Mouse (Mus musculus) myocyte (in vitro differentiated cells): ENCODE measurements around the gene Pecam1. TPM values are rescaled to one million over a fixed set of nuclear protein-coding genes. Genes with fewer than 3 reads are reported as not detected.
"Not testable (repeated sequence)": the region's sequence is repeated elsewhere in the genome, so short reads cannot be mapped to it uniquely, and the experiment has no call there.

Source experiments
- H3K27me3 ChIP-seq: one replicate; pipeline ENCODE4 v1.6.1; 2011; ENCODE audit not compliant: control insufficient read depth, insufficient read depth, insufficient read length
- H3K36me3 ChIP-seq: one replicate; pipeline ENCODE4 v1.6.1; 2011; ENCODE audit not compliant: control insufficient read depth, insufficient read depth
- H3K4me2 ChIP-seq: one replicate; pipeline ENCODE4 v1.6.1; 2011; ENCODE audit warnings: low read depth, control low read depth
- H3K4me3 ChIP-seq: one replicate; pipeline ENCODE4 v1.5.1; 2011; ENCODE audit warnings: mild to moderate bottlenecking, control low read depth, moderate library complexity
- H3K79me2 ChIP-seq: one replicate; pipeline ENCODE4 v1.6.1; 2011; ENCODE audit not compliant: control insufficient read depth, insufficient read depth
- H3ac ChIP-seq: one replicate; pipeline ENCODE4 v1.6.1; 2011; ENCODE audit not compliant: control insufficient read depth, insufficient read length
- CEBPB ChIP-seq: IDR thresholded peaks from 2 replicates; pipeline ENCODE4 v1.6.1; 2011; ENCODE audit warnings: mild to moderate bottlenecking, moderate library complexity; ENCODE audit not compliant: poor library complexity, insufficient read depth, severe bottlenecking
- E2F4 ChIP-seq: IDR thresholded peaks from one replicate; pipeline ENCODE4 v1.6.1; 2011; ENCODE audit warnings: mild to moderate bottlenecking, control low read depth, moderate library complexity; ENCODE audit not compliant: insufficient read depth
- MAX ChIP-seq: IDR thresholded peaks from one replicate; pipeline ENCODE4 v1.6.1; 2011; ENCODE audit warnings: low read depth, mild to moderate bottlenecking, control low read depth
- MYOD1 ChIP-seq, 3 experiments: IDR thresholded peaks; one replicate each; pipeline ENCODE4 v1.6.1; 2011; ENCODE audit warnings: control low read depth in 2 of 3, low read depth in 2 of 3, mild to moderate bottlenecking in 2 of 3, moderate library complexity in 1 of 3; ENCODE audit not compliant: insufficient read length in 2 of 3, control insufficient read depth in 1 of 3
- MYOG ChIP-seq, 3 experiments: IDR thresholded peaks; one replicate each; pipeline ENCODE4 v1.6.1; 2011; ENCODE audit warnings: control low read depth in 2 of 3, low read depth in 2 of 3, mild to moderate bottlenecking in 2 of 3; ENCODE audit not compliant: insufficient read length in 2 of 3, control insufficient read depth in 1 of 3, insufficient read depth in 1 of 3
- POLR2A ChIP-seq: IDR thresholded peaks from one replicate; pipeline ENCODE4 v1.6.1; 2011; ENCODE audit warnings: low read depth, mild to moderate bottlenecking, control low read depth, moderate library complexity; ENCODE audit not compliant: insufficient read length
- POLR2AphosphoS2 ChIP-seq: IDR thresholded peaks from one replicate; pipeline ENCODE4 v1.6.1; 2011; ENCODE audit warnings: low read depth, control low read depth; ENCODE audit not compliant: insufficient read length
- REST ChIP-seq: IDR thresholded peaks from one replicate; pipeline ENCODE4 v1.6.1; 2011; ENCODE audit warnings: mild to moderate bottlenecking, control low read depth, moderate library complexity; ENCODE audit not compliant: insufficient read depth, insufficient read length
- SRF ChIP-seq: IDR thresholded peaks from one replicate; pipeline ENCODE4 v1.6.1; 2011; ENCODE audit warnings: low read depth; ENCODE audit not compliant: control insufficient read depth, insufficient read length
- TCF12 ChIP-seq: IDR thresholded peaks from one replicate; pipeline ENCODE4 v1.6.1; 2011; ENCODE audit warnings: mild to moderate bottlenecking, control low read depth; ENCODE audit not compliant: poor library complexity, insufficient read depth, severe bottlenecking
- TCF3 ChIP-seq: IDR thresholded peaks from one replicate; pipeline ENCODE4 v1.6.1; 2011; ENCODE audit warnings: low read depth, control low read depth; ENCODE audit not compliant: insufficient read length
- USF1 ChIP-seq: IDR thresholded peaks from one replicate; pipeline ENCODE4 v1.6.1; 2011; ENCODE audit warnings: low read depth, mild to moderate bottlenecking, control low read depth, moderate library complexity
- polyA plus RNA-seq: library from polyadenylated mRNA; unstranded; fragments of >200 nt; fragmentation: generic; extraction: Trizol; gene quantifications from one replicate; pipeline ENCODE4 v1.2.1, GENCODE M21; 2012; ENCODE audit warnings: missing spikeins

The Pecam1 gene
- polyA plus RNA-seq, 1 experiment: 0.01 TPM

DNA sequence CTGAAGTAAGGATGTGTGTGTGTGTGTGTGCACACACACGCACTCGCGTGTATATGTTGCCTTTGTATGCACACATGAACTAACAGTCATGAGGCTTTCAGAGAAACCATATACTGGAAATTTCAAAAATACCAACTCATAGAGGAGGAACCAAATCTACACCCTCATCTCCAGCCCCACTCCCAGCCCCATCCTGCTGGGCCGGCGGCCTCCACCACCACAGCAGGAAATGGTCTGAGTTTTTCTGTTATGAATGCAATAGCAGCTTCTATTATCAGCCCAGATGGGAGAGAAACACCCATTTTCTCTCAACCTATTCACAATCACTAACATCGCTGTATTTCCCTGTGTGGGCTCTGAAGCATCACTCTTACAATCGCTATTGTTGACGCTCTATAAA, 128.4 kb downstream of the Pecam1 start:
- Histone ChIP-seq H3ac (no peak overlapping the region), H3K36me3 (no peaks in the 10 kb centered on the region), H3K79me2 (no peaks in the 10 kb centered on the region), H3K27me3 (peaks cover 21% of the 10 kb centered on the region), H3K4me3 (no peak overlapping the region), H3K4me2 (no peak overlapping the region)
- TF ChIP-seq TCF3 (no peak), E2F4 (no peak), MAX (no peak), MYOG (IDR thresholded peaks at IDR 0.05; ENCODE audit: control insufficient read depth in 1 of 3, insufficient read depth in 1 of 3, insufficient read length in 2 of 3, low read depth in 2 of 3) (no peak), POLR2AphosphoS2 (no peak), REST (no peak), POLR2A (no peak), SRF (no peak), CEBPB (no peak), USF1 (no peak), TCF12 (no peak)

DNA sequence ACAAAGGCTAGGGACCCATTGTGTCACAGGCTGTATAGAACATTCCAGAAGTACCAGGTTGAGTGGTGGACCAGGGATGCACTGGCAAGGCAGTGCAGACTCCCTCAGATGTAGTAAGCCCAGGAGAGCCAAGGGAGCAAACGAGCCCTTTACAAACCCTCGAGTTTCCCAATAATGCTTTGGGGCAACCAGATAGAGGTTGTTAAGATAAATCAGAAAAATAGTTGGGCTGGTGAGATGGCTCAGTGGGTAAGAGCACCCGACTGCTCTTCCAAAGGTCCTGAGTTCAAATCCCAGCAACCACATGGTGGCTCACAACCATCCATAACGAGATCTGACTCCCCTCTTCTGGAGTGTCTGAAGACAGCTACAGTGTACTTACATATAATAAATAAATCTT, 131.7 kb downstream of the Pecam1 start:
- H3K4me3 ChIP-seq, H3ac ChIP-seq, H3K4me2 ChIP-seq, H3K79me2 ChIP-seq, H3K36me3 ChIP-seq: not testable (repeated sequence)
- H3K27me3 ChIP-seq: peaks cover 21% of the 10 kb centered on the region

GRCm38 (mm10) chr11:106617821-106618580, 132.4 kb downstream of the Pecam1 start:
- TF ChIP-seq TCF12: no peak
- peak; percentile 41 for TF ChIP-seq USF1
- H3K36me3 ChIP-seq: no peaks in the 10 kb centered on the region
- no peak overlapping the region for H3K4me3 ChIP-seq
- H3K4me2 ChIP-seq: no peak overlapping the region
- H3ac ChIP-seq: no peak overlapping the region
- peaks cover 21% of the 10 kb centered on the region for H3K27me3 ChIP-seq
- no peaks in the 10 kb centered on the region for H3K79me2 ChIP-seq

DNA sequence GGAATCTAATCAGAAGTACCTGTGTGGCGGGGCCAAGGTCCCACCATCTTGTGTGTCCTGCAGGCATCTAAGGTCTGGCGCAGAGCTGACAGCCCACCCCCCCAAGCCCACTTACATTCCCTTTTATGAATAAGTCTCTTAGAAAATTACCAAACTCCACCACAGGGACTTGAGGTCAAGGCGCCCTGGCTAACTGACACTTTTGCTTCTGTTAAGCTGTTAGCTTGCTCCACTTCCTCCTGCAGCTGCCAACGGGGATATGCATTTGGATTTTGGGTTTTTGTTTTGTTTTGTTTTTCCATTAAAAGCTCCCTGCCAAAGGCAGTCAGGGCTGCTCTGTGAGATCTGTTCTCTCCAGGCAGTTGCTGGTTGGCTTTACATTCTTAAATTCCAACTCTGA, 134.9 kb downstream of the Pecam1 start:
- H3K4me3 ChIP-seq: no peak overlapping the region
- H3ac ChIP-seq: no peak overlapping the region
- no peaks in the 10 kb centered on the region for H3K36me3 ChIP-seq
- H3K4me2 ChIP-seq: no peak overlapping the region
- TF ChIP-seq E2F4: no peak
- no peak for TF ChIP-seq MAX
- no peak for TF ChIP-seq POLR2A
- TF ChIP-seq USF1: no peak
- TF ChIP-seq MYOD1 (IDR thresholded peaks at IDR 0.05; ENCODE audit: control insufficient read depth in 1 of 3, insufficient read length in 2 of 3, low read depth in 2 of 3): no peak
- TF ChIP-seq POLR2AphosphoS2: no peak
- TF ChIP-seq MYOG (IDR thresholded peaks at IDR 0.05; ENCODE audit: control insufficient read depth in 1 of 3, insufficient read depth in 1 of 3, insufficient read length in 2 of 3, low read depth in 2 of 3): no peak
- no peak for TF ChIP-seq REST
- no peak for TF ChIP-seq SRF
- no peak for TF ChIP-seq TCF12
- TF ChIP-seq CEBPB: no peak
- no peak for TF ChIP-seq TCF3
- H3K27me3 ChIP-seq: peaks cover 15% of the 10 kb centered on the region
- peaks cover 7% of the 10 kb centered on the region for H3K79me2 ChIP-seq

DNA sequence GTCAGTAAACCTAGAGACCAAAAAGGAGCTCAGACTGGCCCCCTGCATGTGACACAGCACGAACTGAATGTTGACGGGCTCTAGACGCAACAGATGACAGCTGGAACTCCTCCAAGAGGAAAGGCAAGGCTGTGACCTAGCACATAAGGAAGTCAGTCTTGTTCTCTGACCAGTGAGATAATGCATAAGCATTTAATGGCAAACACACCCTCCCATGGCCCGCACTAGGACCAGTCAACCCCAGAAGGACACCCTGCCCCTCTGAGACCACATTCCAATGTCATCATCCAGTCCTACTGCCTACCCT, 136.1 kb downstream of the Pecam1 start:
- Histone ChIP-seq H3K36me3 (no peaks in the 10 kb centered on the region), H3K79me2 (peaks cover 11% of the 10 kb centered on the region), H3ac (no peak overlapping the region), H3K4me2 (no peak overlapping the region), H3K27me3 (peaks cover 3% of the 10 kb centered on the region), H3K4me3 (no peak overlapping the region)
- no peak for TF ChIP-seq MYOD1 (IDR thresholded peaks at IDR 0.05; ENCODE audit: control insufficient read depth in 1 of 3, insufficient read length in 2 of 3, low read depth in 2 of 3)
- no peak for TF ChIP-seq E2F4
- TF ChIP-seq MYOG (IDR thresholded peaks at IDR 0.05; ENCODE audit: control insufficient read depth in 1 of 3, insufficient read depth in 1 of 3, insufficient read length in 2 of 3, low read depth in 2 of 3): no peak
- TF ChIP-seq CEBPB: no peak
- TF ChIP-seq TCF3: no peak
- TF ChIP-seq USF1: no peak
- TF ChIP-seq POLR2AphosphoS2: no peak
- TF ChIP-seq MAX: no peak
- no peak for TF ChIP-seq SRF
- TF ChIP-seq TCF12: no peak
- no peak for TF ChIP-seq REST
- TF ChIP-seq POLR2A: no peak
